Mouse (Mus musculus) adrenal gland, postnatal 4 days (tissue): Measurements from ENCODE around the gene 1110065P20Rik. TPM values are rescaled to one million over a fixed set of nuclear protein-coding genes. Genes with fewer than 3 reads are reported as not detected.

Experiments
- DNase-seq, 2 experiments: peaks; one replicate each; pipeline ENCODE4 v3.0.0; 2021 to 2022; ENCODE audit warnings: low spot score in 2 of 2, mixed read lengths in 2 of 2
- total RNA-seq, 2 experiments: library from RNA; stranded (reverse); gene quantifications; 2 replicates each; pipeline ENCODE4 v1.2.3; 2021

The 1110065P20Rik gene
- total RNA-seq, 2 experiments from 2014 or later, result 50.8 to 60.1 TPM

GRCm38 (mm10) chr4:124849631-124850260, 1.2 kb downstream of the 1110065P20Rik start:
- no peak for DNase-seq

- peak; percentile 54 to 77 for DNase-seq
These were observed 3.4 kb downstream of the 1110065P20Rik start for GRCm38 (mm10) chr4:124847573-124847972.

- no peak for DNase-seq
These were observed 7.5 kb downstream of the 1110065P20Rik start for GRCm38 (mm10) chr4:124843493-124843892.

GRCm38 (mm10) chr4:124840998-124841397, 10.0 kb downstream of the 1110065P20Rik start:
- DNase-seq, result no peak

- DNase-seq, result no peak
These were observed 12.8 kb downstream of the 1110065P20Rik start for GRCm38 (mm10) chr4:124838035-124838700.

- DNase-seq, result no peak
These were observed 18.2 kb downstream of the 1110065P20Rik start for GRCm38 (mm10) chr4:124832796-124833195.

GRCm38 (mm10) chr4:124829671-124830070, 21.3 kb downstream of the 1110065P20Rik start:
- no peak for DNase-seq

GRCm38 (mm10) chr4:124825371-124825965, 25.5 kb downstream of the 1110065P20Rik start:
- DNase-seq, result no peak

GRCm38 (mm10) chr4:124824967-124825366, 26.0 kb downstream of the 1110065P20Rik start:
- no peak for DNase-seq

GRCm38 (mm10) chr4:124818832-124819231, 32.2 kb downstream of the 1110065P20Rik start:
- DNase-seq, result no peak

- peak in 1 of 2 experiments; percentile 10 for DNase-seq
These were observed 33.2 kb downstream of the 1110065P20Rik start for GRCm38 (mm10) chr4:124817803-124818202.

- no peak for DNase-seq
These were observed 35.1 kb downstream of the 1110065P20Rik start for GRCm38 (mm10) chr4:124815901-124816300.

GRCm38 (mm10) chr4:124811347-124811975, 39.5 kb downstream of the 1110065P20Rik start:
- no peak for DNase-seq

- no peak for DNase-seq
These were observed 40.9 kb downstream of the 1110065P20Rik start for GRCm38 (mm10) chr4:124810056-124810455.

GRCm38 (mm10) chr4:124809136-124809883, 41.7 kb downstream of the 1110065P20Rik start:
- no peak for DNase-seq

GRCm38 (mm10) chr4:124808511-124808910, 42.5 kb downstream of the 1110065P20Rik start:
- DNase-seq, result no peak

GRCm38 (mm10) chr4:124803406-124803805, 47.6 kb downstream of the 1110065P20Rik start:
- DNase-seq, result no peak

- peak; percentile 87 to 96 for DNase-seq
These were observed 48.4 kb downstream of the 1110065P20Rik start for GRCm38 (mm10) chr4:124802309-124803260.

- peak; percentile 55 to 75 for DNase-seq
These were observed 49.3 kb downstream of the 1110065P20Rik start, which contains the start of gene Mtf1 for GRCm38 (mm10) chr4:124801552-124802308. TSS of gene Mtf1 (plus strand) at chr4:124802104.
